Mouse (Mus musculus): Measurements from ENCODE around the gene Tmco4.
A peak's percentile ranks its signal among the peaks of the same experiment; 100 is the strongest.

GRCm38 (mm10) chr4:138997121-138997520, 24.4 kb downstream of the Tmco4 start:
- TF ChIP-seq CTCF (IDR thresholded peaks at IDR 0.05; ENCODE audit: insufficient read depth, low read length) (peak; percentile 41; the same call in 1 of the 2 replicates), POLR2A (IDR thresholded peaks at IDR 0.05; ENCODE audit: borderline replicate concordance, extremely low read depth, low read depth, low read length) (no peak)
